Mouse (Mus musculus) heart, postnatal 25 days (tissue): ENCODE measurements around the gene Cd70. TPM values are rescaled to one million over a fixed set of nuclear protein-coding genes. Genes with fewer than 3 reads are reported as not detected.

ENCODE experiments used
- DNase-seq: peaks from one replicate; pipeline ENCODE4 v3.0.0; 2022; ENCODE audit warnings: low spot score
- intact Hi-C: fragments of 180-260 bp; cut with DNase I; formaldehyde crosslinking; loops from one replicate; pipeline ENCODE4 v1.15.1; 2025
- total RNA-seq, 2 experiments: library from RNA; stranded (reverse); gene quantifications; 2 replicates each; pipeline ENCODE4 v1.2.3; 2021

Gene Cd70
- total RNA-seq = not detected

- intact Hi-C loops = no loop called here
- DNase-seq = no peak
Measured at GRCm38 (mm10) chr17:57148994-57149803, at the start of gene Cd70. TSS of gene Cd70 (minus strand) at chr17:57149777.

GRCm38 (mm10) chr17:57198252-57198651 is 48.7 kb upstream of the Cd70 start:
- DNase-seq = no peak
- intact Hi-C loops = no loop called here

- intact Hi-C loops = no loop called here
- DNase-seq = no peak
Measured at GRCm38 (mm10) chr17:57195326-57196010, 45.9 kb upstream of the Cd70 start.

GRCm38 (mm10) chr17:57194771-57195170 is 45.2 kb upstream of the Cd70 start:
- no peak for DNase-seq
- intact Hi-C loops = no loop called here

- intact Hi-C loops = no loop called here
- no peak for DNase-seq
Measured at GRCm38 (mm10) chr17:57194041-57194507, 44.5 kb upstream of the Cd70 start, which contains the start of gene Tnfsf14. TSS of gene Tnfsf14 (minus strand) at chr17:57194177.

GRCm38 (mm10) chr17:57188510-57189192 is 39.1 kb upstream of the Cd70 start:
- intact Hi-C loops = no loop called here
- no peak for DNase-seq

- DNase-seq = no peak
Measured at GRCm38 (mm10) chr17:57185641-57186040, 36.1 kb upstream of the Cd70 start.

GRCm38 (mm10) chr17:57182871-57183270 is 33.3 kb upstream of the Cd70 start:
- intact Hi-C loops = no loop called here
- no peak for DNase-seq

More at GRCm38 (mm10) chr17:57185641-57186040, 36.1 kb upstream of the Cd70 start:
- intact Hi-C loops = no loop called here

- no peak for DNase-seq
- intact Hi-C loops = no loop called here
Measured at GRCm38 (mm10) chr17:57180363-57180762, 30.8 kb upstream of the Cd70 start.

- intact Hi-C loops = no loop called here
- no peak for DNase-seq
Measured at GRCm38 (mm10) chr17:57173351-57173750, 23.8 kb upstream of the Cd70 start.

GRCm38 (mm10) chr17:57172378-57172777 is 22.8 kb upstream of the Cd70 start:
- DNase-seq = no peak
- intact Hi-C loops = no loop called here

GRCm38 (mm10) chr17:57170616-57171260 is 21.2 kb upstream of the Cd70 start:
- no peak for DNase-seq
- intact Hi-C loops = no loop called here

- intact Hi-C loops = loop anchor here (1.0 to 10.0 kb wide), 5 partner anchors 71 to 362 kb away; no protein-coding TSS in a partner anchor
- peak; percentile 58 for DNase-seq
Measured at GRCm38 (mm10) chr17:57166800-57167791, 17.5 kb upstream of the Cd70 start.

- intact Hi-C loops = no loop called here
- DNase-seq = no peak
Measured at GRCm38 (mm10) chr17:57153787-57154186, 4.2 kb upstream of the Cd70 start.

- no peak for DNase-seq
- intact Hi-C loops = no loop called here
Measured at GRCm38 (mm10) chr17:57153006-57153405, 3.4 kb upstream of the Cd70 start.

GRCm38 (mm10) chr17:57148343-57148742 is 1.2 kb downstream of the Cd70 start:
- no peak for DNase-seq
- intact Hi-C loops = no loop called here

GRCm38 (mm10) chr17:57145115-57145514 is 4.5 kb downstream of the Cd70 start:
- no peak for DNase-seq
- intact Hi-C loops = no loop called here

GRCm38 (mm10) chr17:57143704-57144103 is 5.9 kb downstream of the Cd70 start:
- intact Hi-C loops = no loop called here
- DNase-seq = no peak

- intact Hi-C loops = no loop called here
- no peak for DNase-seq
Measured at GRCm38 (mm10) chr17:57139708-57140107, 9.9 kb downstream of the Cd70 start.
